Mouse (Mus musculus): ENCODE measurements around the gene Rdh5. TPM values are rescaled to one million over a fixed set of nuclear protein-coding genes. Genes with fewer than 3 reads are reported as not detected.

Rdh5 gene
- total and polyA plus RNA-seq, 2 experiments from 2014 or later = 7.6 to 9.3 TPM

DNA sequence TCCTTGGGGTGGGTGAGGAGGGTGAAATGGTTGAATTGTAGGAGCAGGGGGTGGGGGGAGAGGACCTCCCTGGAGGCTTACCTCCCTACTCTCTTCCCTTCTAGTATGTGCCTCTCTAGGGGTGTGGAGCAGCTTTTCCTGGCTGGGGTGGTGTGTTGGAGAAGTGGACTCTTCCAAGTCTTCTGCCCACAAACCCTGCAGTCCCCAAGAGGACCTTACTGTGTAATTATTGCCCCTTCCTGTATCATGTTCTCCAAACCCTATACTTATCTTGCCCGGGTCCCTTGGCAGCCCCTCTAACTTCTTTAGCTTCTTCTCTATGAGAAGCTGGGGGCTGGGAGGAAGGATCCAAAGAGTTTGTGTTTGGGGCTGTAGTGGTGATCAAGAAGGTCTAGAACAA, 25.9 kb downstream of the Rdh5 start:
- Histone ChIP-seq H3K9ac (replicated peaks; ENCODE audit: low read depth, low read length) (no peak overlapping the region), H3K4me1 (ENCODE audit: control insufficient read depth, insufficient read depth) (0 out of 2 replicates have a peak, but pooled peaks cover 7% of the 10 kb centered on the region), H3K27ac (ENCODE audit: low read depth) (no peak overlapping the region), H3K4me3 (ENCODE audit: low read depth, low read length) (no peak overlapping the region), H3K27me3 (ENCODE audit: control insufficient read depth, insufficient read depth, low read length) (peaks cover 22% of the 10 kb centered on the region), H3K4me2 (ENCODE audit: low read depth, low read length) (no peak overlapping the region), H3K9me3 (replicated peaks; ENCODE audit: control insufficient read depth, low read length) (no peaks in the 10 kb centered on the region), H3K36me3 (replicated peaks; ENCODE audit: control insufficient read depth, insufficient read depth, low read length) (no peaks in the 10 kb centered on the region)
- 55% methylated on average over 1 of the region's 1 CpGs for WGBS
- ATAC-seq (ENCODE audit: insufficient read depth, low read depth) (no peak), DNase-seq (ENCODE audit: low spot score) (no peak)
- no peak for TF ChIP-seq CTCF (IDR thresholded peaks at IDR 0.05; ENCODE audit: low read depth)
- no peak for TF ChIP-seq EP300 (IDR thresholded peaks at IDR 0.05; ENCODE audit: low read depth)

DNA sequence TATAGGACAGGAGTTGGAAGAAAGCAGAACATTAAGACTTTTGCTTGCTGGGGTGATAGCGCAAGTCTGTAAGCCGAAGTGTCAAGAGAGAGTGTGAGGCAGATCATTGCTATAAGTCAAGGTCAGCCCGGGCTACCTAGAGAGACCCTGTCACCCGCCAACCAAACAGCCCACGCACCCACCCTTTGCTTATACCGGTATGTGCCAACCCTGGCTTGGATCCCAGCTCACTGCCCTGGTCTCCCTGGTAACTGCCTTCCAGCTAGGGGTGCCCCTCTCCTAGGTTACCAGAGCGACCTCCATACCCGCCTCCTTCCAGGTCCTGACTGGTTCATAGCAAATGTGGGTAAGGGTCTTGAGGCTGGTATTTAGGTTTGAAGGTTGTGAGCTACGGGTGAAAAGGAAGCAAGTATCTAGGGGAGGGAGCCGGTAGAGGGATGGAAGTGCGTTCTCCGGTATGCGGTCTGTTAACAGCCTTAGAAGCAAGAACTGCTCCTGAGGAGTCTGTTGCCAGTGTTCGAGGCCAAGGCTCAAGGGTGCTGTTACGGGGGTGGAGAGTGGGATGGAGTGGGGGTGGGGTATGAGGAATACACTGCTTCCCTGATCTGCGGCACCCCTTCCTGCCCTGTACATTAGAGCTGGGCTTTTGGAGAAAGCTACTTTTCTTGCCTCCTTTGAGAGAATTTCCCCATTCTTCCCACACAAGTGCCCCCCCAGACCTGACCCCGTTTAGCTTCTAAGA, 26.6 kb downstream of the Rdh5 start:
- peaks cover 22% of the 10 kb centered on the region for H3K27me3 ChIP-seq (ENCODE audit: control insufficient read depth, insufficient read depth, low read length)
- H3K36me3 ChIP-seq (replicated peaks; ENCODE audit: control insufficient read depth, insufficient read depth, low read length) = no peaks in the 10 kb centered on the region
- H3K4me2 ChIP-seq (ENCODE audit: low read depth, low read length) = peak overlapping the region; percentile 45
- ATAC-seq (ENCODE audit: insufficient read depth, low read depth) (peak; percentile 47), DNase-seq (ENCODE audit: low spot score) (peak; percentile 27)
- H3K4me3 ChIP-seq (ENCODE audit: low read depth, low read length) = peak overlapping the region; percentile 5; the same call in 1 of the 2 replicates
- H3K9me3 ChIP-seq (replicated peaks; ENCODE audit: control insufficient read depth, low read length) = no peaks in the 10 kb centered on the region
- WGBS = 10% methylated on average over 17 of the region's 17 CpGs
- no peak for TF ChIP-seq EP300 (IDR thresholded peaks at IDR 0.05; ENCODE audit: low read depth)
- no peak for TF ChIP-seq CTCF (IDR thresholded peaks at IDR 0.05; ENCODE audit: low read depth)
- H3K9ac ChIP-seq (replicated peaks; ENCODE audit: low read depth, low read length) = peak overlapping the region; percentile 3; the same call in 1 of the 2 replicates
- H3K27ac ChIP-seq (ENCODE audit: low read depth) = no peak overlapping the region
- H3K4me1 ChIP-seq (ENCODE audit: control insufficient read depth, insufficient read depth) = 0 out of 2 replicates have a peak, but pooled peaks cover 7% of the 10 kb centered on the region

DNA sequence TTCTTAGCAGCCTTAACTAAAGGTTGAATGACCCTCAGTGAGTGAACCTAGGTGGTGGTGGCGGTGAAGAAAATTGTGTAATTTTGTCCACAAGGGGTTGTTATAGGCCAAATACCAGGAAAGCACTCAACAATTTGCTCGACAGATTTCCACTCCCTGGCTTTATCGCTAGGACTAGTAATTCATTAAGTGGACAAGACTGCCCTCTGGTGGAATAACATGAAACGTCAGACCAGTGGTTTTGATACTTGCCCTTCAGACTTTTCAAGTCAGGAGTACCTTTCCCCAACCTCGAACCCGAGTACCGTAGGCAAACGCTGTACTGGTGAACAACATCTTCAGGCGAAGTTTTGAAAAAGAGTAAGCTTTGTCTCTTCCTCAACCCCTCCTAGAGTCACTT, 27.3 kb downstream of the Rdh5 start:
- H3K4me3 ChIP-seq (ENCODE audit: low read depth, low read length) = peak overlapping the region; percentile 5; the same call in 1 of the 2 replicates
- peak; percentile 83 for DNase-seq (ENCODE audit: low spot score)
- under 1% methylated on average over 9 of the region's 9 CpGs for WGBS

DNA sequence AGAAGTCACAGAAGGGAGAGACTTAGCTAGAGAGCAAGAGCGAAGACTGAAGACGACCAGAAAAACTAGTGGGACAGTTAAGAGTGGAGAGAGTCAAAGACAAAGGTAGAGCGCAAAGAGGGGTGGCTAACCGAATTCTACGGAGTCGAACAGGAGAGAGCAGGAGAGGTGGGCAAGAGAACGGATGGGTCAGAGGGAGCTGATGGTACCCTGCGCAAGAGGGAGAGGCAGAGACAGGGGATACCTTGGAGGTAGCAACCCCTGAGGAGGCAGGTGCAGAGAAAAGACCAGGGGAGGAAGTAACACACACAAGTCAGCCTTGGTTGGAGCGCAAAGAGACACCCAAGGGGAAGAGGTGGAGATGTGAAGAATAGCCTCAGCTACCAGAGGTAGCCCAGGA, 30.4 kb downstream of the Rdh5 start:
- peaks cover 19% of the 10 kb centered on the region for H3K27me3 ChIP-seq (ENCODE audit: control insufficient read depth, insufficient read depth, low read length)
- WGBS = 3% methylated on average over 9 of the region's 9 CpGs
- no peaks in the 10 kb centered on the region for H3K9me3 ChIP-seq (replicated peaks; ENCODE audit: control insufficient read depth, low read length)
- peaks cover 20% of the 10 kb centered on the region for H3K4me1 ChIP-seq (ENCODE audit: control insufficient read depth, insufficient read depth)
- H3K27ac ChIP-seq (ENCODE audit: low read depth) = no peak overlapping the region
- TF ChIP-seq CTCF (IDR thresholded peaks at IDR 0.05; ENCODE audit: low read depth) = no peak
- TF ChIP-seq EP300 (IDR thresholded peaks at IDR 0.05; ENCODE audit: low read depth) = no peak
- H3K9ac ChIP-seq (replicated peaks; ENCODE audit: low read depth, low read length) = peak overlapping the region; percentile 63; the same call in 1 of the 2 replicates
- no peak for ATAC-seq (ENCODE audit: insufficient read depth, low read depth)
- no peak for DNase-seq (ENCODE audit: low spot score)
- H3K4me3 ChIP-seq (ENCODE audit: low read depth, low read length) = peak overlapping the region; percentile 54
- no peaks in the 10 kb centered on the region for H3K36me3 ChIP-seq (replicated peaks; ENCODE audit: control insufficient read depth, insufficient read depth, low read length)
- H3K4me2 ChIP-seq (ENCODE audit: low read depth, low read length) = peak overlapping the region; percentile 74

More for the DNA sequence above, 27.3 kb downstream of the Rdh5 start:
- Histone ChIP-seq H3K9ac (replicated peaks; ENCODE audit: low read depth, low read length) (0 out of 2 replicates have a peak overlapping the region, but pooled peaks have one; percentile 3), H3K4me1 (ENCODE audit: control insufficient read depth, insufficient read depth) (0 out of 2 replicates have a peak, but pooled peaks cover 7% of the 10 kb centered on the region), H3K27ac (ENCODE audit: low read depth) (no peak overlapping the region), H3K27me3 (ENCODE audit: control insufficient read depth, insufficient read depth, low read length) (peaks cover 22% of the 10 kb centered on the region), H3K36me3 (replicated peaks; ENCODE audit: control insufficient read depth, insufficient read depth, low read length) (no peaks in the 10 kb centered on the region), H3K4me2 (ENCODE audit: low read depth, low read length) (peak overlapping the region; percentile 45), H3K9me3 (replicated peaks; ENCODE audit: control insufficient read depth, low read length) (no peaks in the 10 kb centered on the region)
- peak; percentile 62 for ATAC-seq (ENCODE audit: insufficient read depth, low read depth)
- peak; percentile 79 for TF ChIP-seq CTCF (IDR thresholded peaks at IDR 0.05; ENCODE audit: low read depth)
- no peak for TF ChIP-seq EP300 (IDR thresholded peaks at IDR 0.05; ENCODE audit: low read depth)

DNA sequence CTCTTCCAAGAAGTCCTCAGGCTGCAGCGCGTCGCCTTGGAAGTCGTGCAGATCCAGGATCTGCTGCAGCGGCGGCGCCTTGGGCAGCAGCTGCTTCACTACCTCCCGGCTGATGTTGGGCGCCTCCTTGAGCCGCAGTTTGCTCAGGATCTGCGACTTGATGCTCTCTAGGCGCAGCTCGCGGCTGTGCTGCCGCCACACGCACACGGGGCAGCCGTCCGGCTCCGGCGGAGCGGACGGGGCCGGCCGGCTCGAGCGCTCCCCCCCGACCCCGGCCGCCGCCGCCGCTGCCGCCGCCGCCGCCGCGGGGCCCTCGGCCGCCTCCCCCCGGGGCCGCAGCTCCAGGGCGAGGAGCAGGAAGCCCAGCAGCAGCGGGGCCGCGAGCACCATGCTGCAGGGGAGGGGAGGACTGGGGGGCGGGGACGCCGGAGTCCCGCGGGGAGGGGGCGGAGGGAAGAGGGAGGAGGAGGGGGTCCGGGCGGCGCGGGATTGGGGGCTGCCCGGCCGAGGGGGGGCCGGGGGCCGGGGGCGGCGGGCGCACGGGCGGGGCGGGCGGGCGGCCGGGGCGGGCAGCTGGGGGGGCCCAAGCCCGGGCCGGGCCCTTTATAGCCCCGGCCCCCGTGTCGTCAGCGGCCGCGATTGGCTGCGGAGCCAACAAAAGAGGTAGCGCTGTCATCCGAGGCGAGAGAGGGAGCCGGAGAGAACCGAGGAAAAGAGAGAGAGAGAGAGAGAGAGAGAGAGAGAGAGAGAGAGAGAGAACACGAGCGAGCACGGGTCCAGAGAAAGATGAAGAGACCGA, 31.2 kb downstream of the Rdh5 start, which contains the start of gene Gdf11:
Gene Gdf11 (minus strand): TSS at position 423 of the 799 bp plus-strand sequence.
- peak within 1 kb of the TSS; percentile 49; the same call in 1 of the 2 replicates for H3K27ac ChIP-seq (ENCODE audit: low read depth)

More for the DNA sequence above, 31.2 kb downstream of the Rdh5 start, which contains the start of gene Gdf11:
- Histone ChIP-seq H3K27me3 (ENCODE audit: control insufficient read depth, insufficient read depth, low read length) (peaks cover 13% of the 10 kb centered on the region), H3K4me3 (ENCODE audit: low read depth, low read length) (peak within 1 kb of the TSS; percentile 54), H3K4me2 (ENCODE audit: low read depth, low read length) (peak within 1 kb of the TSS; percentile 74), H3K9me3 (replicated peaks; ENCODE audit: control insufficient read depth, low read length) (no peaks in the 10 kb centered on the region), H3K9ac (replicated peaks; ENCODE audit: low read depth, low read length) (peak within 1 kb of the TSS; percentile 63), H3K36me3 (replicated peaks; ENCODE audit: control insufficient read depth, insufficient read depth, low read length) (no peaks in the 10 kb centered on the region), H3K4me1 (ENCODE audit: control insufficient read depth, insufficient read depth) (peaks cover 20% of the 10 kb centered on the region)
- TF ChIP-seq CTCF (IDR thresholded peaks at IDR 0.05; ENCODE audit: low read depth) = no peak
- no peak for TF ChIP-seq EP300 (IDR thresholded peaks at IDR 0.05; ENCODE audit: low read depth)
- peak; percentile 51 for DNase-seq (ENCODE audit: low spot score)
- WGBS = 1% methylated on average over 59 of the region's 89 CpGs
- ATAC-seq (ENCODE audit: insufficient read depth, low read depth) = peak; percentile 64

Measured in heart, postnatal 0 days (tissue).